Mouse (Mus musculus) adrenal gland, postnatal 0 days (tissue): ENCODE measurements around the gene Glyctk. TPM values are rescaled to one million over a fixed set of nuclear protein-coding genes. Genes with fewer than 3 reads are reported as not detected.
A peak's percentile ranks its signal among the peaks of the same experiment; 100 is the strongest.

Experiments used
- microRNA-seq: library from miRNA; unstranded; fragments of <30 nt; microRNA quantifications from one replicate; pipeline ENCODE4, GENCODE M21; 2016; ENCODE audit warnings: borderline replicate concordance; ENCODE audit not compliant: insufficient number of aligned reads
- polyA plus RNA-seq: library from polyadenylated mRNA; unstranded; fragments of >200 nt; fragmentation: Nextera tagmentation; extraction: Ambion mirVana; gene quantifications from 2 replicates; pipeline ENCODE4 v1.2.1, GENCODE M21; 2015

Gene Glyctk
- polyA plus RNA-seq = 1.4 and 2.0 TPM in 2 replicates

GRCm38 (mm10) chr9:106158037-106158491, at the start of gene Glyctk:
Gene Glyctk, minus strand, starts transcription at chr9:106158138.

GRCm38 (mm10) chr9:106202819-106203636, 45.1 kb upstream of the Glyctk start, which contains the start of gene Twf2:
Gene Twf2, plus strand, starts transcription at chr9:106203108.

GRCm38 (mm10) chr9:106199535-106200272, 41.8 kb upstream of the Glyctk start, which contains the start of gene Ppm1m:
Gene Ppm1m, minus strand, starts transcription at chr9:106199746.

GRCm38 (mm10) chr9:106170556-106171345, 12.8 kb upstream of the Glyctk start, which contains the start of gene Wdr82:
Gene Wdr82, plus strand, starts transcription at chr9:106170928.

Small RNA genes within 50 kb of the gene (microRNA-seq; reads per million reads assigned to microRNA genes)
- gene Mir135a-1 (not detected), gene Mirlet7g (63,806 reads per million, percentile 100 among the genes with 10 or more reads in this experiment)

Other genes with a start within 250 kb of the Glyctk start
- 1.3 and 1.8 TPM in 2 replicates for gene Col6a5, start 197.5 kb downstream of the Glyctk start, polyA plus RNA-seq
- 0.17 and 0.21 TPM in 2 replicates for gene Col6a4, start 61.4 kb downstream of the Glyctk start, polyA plus RNA-seq
- 14.2 and 14.8 TPM in 2 replicates for gene Wdr82, start 12.8 kb upstream of the Glyctk start, polyA plus RNA-seq
- gene Ppm1m, start 41.6 kb upstream of the Glyctk start, polyA plus RNA-seq = 43.4 and 71.4 TPM in 2 replicates
- 66.2 and 92.1 TPM in 2 replicates for gene Twf2, start 45.0 kb upstream of the Glyctk start, polyA plus RNA-seq
- 0.03 and 0.14 TPM in 2 replicates for gene Tlr9, start 64.5 kb upstream of the Glyctk start, polyA plus RNA-seq
- 145 and 416 TPM in 2 replicates for gene Alas1, start 90.5 kb upstream of the Glyctk start, polyA plus RNA-seq
- 7.5 and 13.4 TPM in 2 replicates for gene Poc1a, start 122.9 kb upstream of the Glyctk start, polyA plus RNA-seq
- 7.9 and 12.0 TPM in 2 replicates for gene Dusp7, start 210.5 kb upstream of the Glyctk start, polyA plus RNA-seq